Mouse (Mus musculus) erythroid progenitor cell, adult 5-6 weeks (primary cell): ENCODE measurements around the gene Galk2. TPM values are rescaled to one million over a fixed set of nuclear protein-coding genes. Genes with fewer than 3 reads are reported as not detected.

Experiments used
- ATAC-seq: replicated peaks from 2 replicates; pipeline ENCODE4 v1.8.0; 2016; ENCODE audit warnings: moderate number of reproducible peaks, mild to moderate bottlenecking, moderate TSS enrichment, inconsistent platforms; ENCODE audit not compliant: poor library complexity, low FRiP score, severe bottlenecking
- total RNA-seq, 2 experiments: library from RNA; stranded (forward) in 1 of 2; stranded (reverse) in 1 of 2; fragments of 150-400 nt in 1 of 2; fragments of 186-747, 209-891 nt in 1 of 2; gene quantifications; 2 replicates each; pipeline versions ENCODE4 v1.2.3 to v1.2.4; 2015 to 2017; ENCODE audit warnings: low replicate concordance in 2 of 2

Gene Galk2
- total RNA-seq, 2 experiments from 2014 or later: 5.0 to 17.5 TPM

GRCm38 (mm10) chr2:125936396-125936795 lies 77.5 kb downstream of the Galk2 start:
- no peak for ATAC-seq

- no peak for ATAC-seq
Measured at GRCm38 (mm10) chr2:125938993-125939642, 80.2 kb downstream of the Galk2 start.

- no peak for ATAC-seq
Measured at GRCm38 (mm10) chr2:125941111-125941785, 82.3 kb downstream of the Galk2 start.

GRCm38 (mm10) chr2:125943301-125943700 lies 84.4 kb downstream of the Galk2 start:
- ATAC-seq: no peak

- ATAC-seq: no peak
Measured at GRCm38 (mm10) chr2:125948195-125948594, 89.3 kb downstream of the Galk2 start.

- no peak for ATAC-seq
Measured at GRCm38 (mm10) chr2:125968811-125969210, 109.9 kb downstream of the Galk2 start.

GRCm38 (mm10) chr2:125973207-125973606 lies 114.3 kb downstream of the Galk2 start:
- no peak for ATAC-seq

- no peak for ATAC-seq
Measured at GRCm38 (mm10) chr2:125975206-125975605, 116.3 kb downstream of the Galk2 start.

- ATAC-seq: no peak
Measured at GRCm38 (mm10) chr2:125975808-125976345, 117.0 kb downstream of the Galk2 start.

GRCm38 (mm10) chr2:126002291-126002690 lies 143.4 kb downstream of the Galk2 start:
- no peak for ATAC-seq

- no peak for ATAC-seq
Measured at GRCm38 (mm10) chr2:126006088-126006487, 147.2 kb downstream of the Galk2 start.

- ATAC-seq: no peak
Measured at GRCm38 (mm10) chr2:126006742-126007141, 147.8 kb downstream of the Galk2 start.

GRCm38 (mm10) chr2:126014989-126015710 lies 156.2 kb downstream of the Galk2 start:
- ATAC-seq: no peak

GRCm38 (mm10) chr2:126015763-126016473 lies 157.0 kb downstream of the Galk2 start:
- ATAC-seq: no peak

GRCm38 (mm10) chr2:126031186-126031900 lies 172.4 kb downstream of the Galk2 start:
- ATAC-seq: no peak

- ATAC-seq: no peak
Measured at GRCm38 (mm10) chr2:126033114-126033972, 174.4 kb downstream of the Galk2 start.
